28 mouse cellular contexts compared by ENCODE assay signal in genomic region chr5:127700156-127700555, GRCm38 (mm10).
A peak's percentile ranks its signal among the peaks of the same experiment; 100 is the strongest.
DNase-seq lines count a peak whose midpoint lies in the region; ATAC-seq and TF ChIP-seq lines count a peak whose summit lies in the region.
"Had no signal": no experiment of that assay in that cellular context is flagged by ENCODE, and none has a peak within 500 bp of the region (broad histone marks: within the 10 kb centered on the region; RNA-seq: fewer than 3 reads in every experiment).

No protein-coding gene starts in this region.

- peak; percentile 22 for TF ChIP-seq CTCF in layer of hippocampus, adult 2 months (conservative IDR thresholded peaks at IDR 0.05)
- TF ChIP-seq CTCF in midbrain, postnatal 0 days (IDR thresholded peaks at IDR 0.05): peak; percentile 12; the same call in 1 of the 2 replicates
- TF ChIP-seq CTCF in cortical plate, adult 2 months (IDR thresholded peaks at IDR 0.05; ENCODE audit: extremely low read depth, insufficient read depth, low read length): 0 out of 2 replicates have a peak, but pooled peaks have one; percentile 1
- TF ChIP-seq CTCF in lung, adult 2 months (IDR thresholded peaks at IDR 0.05; ENCODE audit: insufficient read depth, low read length): no peak

- H3K9me3 ChIP-seq in midbrain, postnatal 0 days (ENCODE audit: low read length): no peaks in the 10 kb centered on the region
- no peaks in the 10 kb centered on the region for H3K9me3 ChIP-seq in midbrain, embryonic 11.5 days (ENCODE audit: control insufficient read depth, low read length)
- H3K9me3 ChIP-seq in ES-E14 (ENCODE audit: control insufficient read depth, insufficient read depth, low read depth, low read length): no peaks in the 10 kb centered on the region
- H3K9me3 ChIP-seq: embryonic facial prominence, embryonic 13.5 days; forebrain, embryonic 10.5 days; heart, embryonic 10.5 days; heart, embryonic 15.5 days; limb, embryonic 10.5 days; limb, embryonic 15.5 days; midbrain, embryonic 13.5 days had no signal

- no peaks in the 10 kb centered on the region for H3K36me3 ChIP-seq in midbrain, postnatal 0 days (ENCODE audit: insufficient read depth, low read length)
- no peaks in the 10 kb centered on the region for H3K36me3 ChIP-seq in midbrain, embryonic 11.5 days (ENCODE audit: control insufficient read depth, insufficient read depth, low read length)
- peaks cover 7% of the 10 kb centered on the region; the same call in 1 of the 2 replicates for H3K36me3 ChIP-seq in ES-E14 (ENCODE audit: control insufficient read depth, insufficient read depth, low read length, poor library complexity, severe bottlenecking)
- H3K36me3 ChIP-seq: embryonic facial prominence, embryonic 13.5 days; forebrain, embryonic 10.5 days; heart, embryonic 10.5 days; heart, embryonic 15.5 days; limb, embryonic 10.5 days; limb, embryonic 15.5 days; midbrain, embryonic 13.5 days had no signal

- no peak for ATAC-seq in midbrain, postnatal 0 days (ENCODE audit: low FRiP score)
- no peak for ATAC-seq in midbrain, embryonic 11.5 days (ENCODE audit: low FRiP score)
- ATAC-seq: activated CD4-positive, CD25-positive, alpha-beta regulatory T cell, adult 4 months; CD4-positive, CD25-positive, alpha-beta regulatory T cell, adult 4 months; forebrain, embryonic 16.5 days; intestine, embryonic 16.5 days; lung, postnatal 0 days; midbrain, embryonic 13.5 days; Patski had no signal

- H3K4me3 ChIP-seq in layer of hippocampus, adult 2 months: no peak overlapping the region
- H3K4me3 ChIP-seq in midbrain, postnatal 0 days (ENCODE audit: low read depth, low read length): no peak overlapping the region
- no peak overlapping the region for H3K4me3 ChIP-seq in midbrain, embryonic 11.5 days (ENCODE audit: low read depth, low read length)
- no peak overlapping the region for H3K4me3 ChIP-seq in ES-E14 (ENCODE audit: insufficient read depth in 1 of 2, low read depth in 1 of 2, low read length in 2 of 2, poor library complexity in 1 of 2, severe bottlenecking in 1 of 2)
- no peak overlapping the region for H3K4me3 ChIP-seq in cortical plate, adult 2 months (ENCODE audit: insufficient read depth, low read length)
- no peak overlapping the region for H3K4me3 ChIP-seq in lung, adult 2 months (replicated peaks; ENCODE audit: extremely low read depth, low read depth, low read length)
- H3K4me3 ChIP-seq: embryonic facial prominence, embryonic 13.5 days; forebrain, embryonic 10.5 days; gastrocnemius, adult 2 months; heart, embryonic 10.5 days; heart, embryonic 15.5 days; limb, embryonic 10.5 days; limb, embryonic 15.5 days; megakaryocyte, embryonic 14.5 days; midbrain, embryonic 13.5 days had no signal

- 80% methylated on average over 6 of the region's 6 CpGs for WGBS in midbrain, postnatal 0 days
- 76% methylated on average over 6 of the region's 6 CpGs for WGBS in midbrain, embryonic 11.5 days
- WGBS in lung, adult 2 months: 68% methylated on average over 6 of the region's 6 CpGs

- TF ChIP-seq POLR2A in cortical plate, adult 2 months (IDR thresholded peaks at IDR 0.05; ENCODE audit: extremely low read depth, insufficient read depth, low read length): no peak
- TF ChIP-seq POLR2A in lung, adult 2 months (IDR thresholded peaks at IDR 0.05; ENCODE audit: borderline replicate concordance, extremely low read depth, low read depth, low read length): no peak

- H3K4me1 ChIP-seq in midbrain, postnatal 0 days (ENCODE audit: insufficient read depth, low read length): no peaks in the 10 kb centered on the region
- no peaks in the 10 kb centered on the region for H3K4me1 ChIP-seq in midbrain, embryonic 11.5 days (ENCODE audit: control insufficient read depth, insufficient read depth, low read length)
- peaks cover 4 to 13% of the 10 kb centered on the region in 2 experiments for H3K4me1 ChIP-seq in ES-E14 (ENCODE audit: control insufficient read depth in 2 of 2, insufficient read depth in 2 of 2, low read length in 2 of 2, poor library complexity in 1 of 2)
- H3K4me1 ChIP-seq in cortical plate, adult 2 months (ENCODE audit: control insufficient read depth, insufficient read depth, low read length): no peaks in the 10 kb centered on the region
- no peaks in the 10 kb centered on the region for H3K4me1 ChIP-seq in lung, adult 2 months (ENCODE audit: control insufficient read depth, insufficient read depth, low read length)
- H3K4me1 ChIP-seq: embryonic facial prominence, embryonic 13.5 days; heart, embryonic 10.5 days; heart, embryonic 15.5 days; limb, embryonic 15.5 days; megakaryocyte, embryonic 14.5 days had no signal

- in situ Hi-C loops in ES-E14 (cut with MboI; ENCODE audit: low sequenced_read_pairs in 2 of 2, unreplicated experiment in 2 of 2): no loop called here

- no peaks in the 10 kb centered on the region for H3K27me3 ChIP-seq in midbrain, postnatal 0 days (ENCODE audit: insufficient read depth, low read length)
- no peaks in the 10 kb centered on the region for H3K27me3 ChIP-seq in midbrain, embryonic 11.5 days (ENCODE audit: control insufficient read depth, insufficient read depth, low read length)
- H3K27me3 ChIP-seq: embryonic facial prominence, embryonic 13.5 days; heart, embryonic 15.5 days; limb, embryonic 15.5 days; megakaryocyte, embryonic 14.5 days; midbrain, embryonic 13.5 days; Patski had no signal

- H3K9ac ChIP-seq in midbrain, postnatal 0 days (replicated peaks; ENCODE audit: low read length, poor library complexity, severe bottlenecking): no peak overlapping the region
- H3K9ac ChIP-seq in midbrain, embryonic 11.5 days (ENCODE audit: low read length): no peak overlapping the region
- no peak overlapping the region for H3K9ac ChIP-seq in ES-E14 (ENCODE audit: insufficient read depth, low read depth, low read length, poor library complexity, severe bottlenecking)
- H3K9ac ChIP-seq: embryonic facial prominence, embryonic 13.5 days; heart, embryonic 15.5 days; limb, embryonic 15.5 days; midbrain, embryonic 13.5 days had no signal

- no peak overlapping the region for H3K4me2 ChIP-seq in midbrain, postnatal 0 days (ENCODE audit: low read depth, low read length, poor library complexity, severe bottlenecking)
- no peak overlapping the region for H3K4me2 ChIP-seq in midbrain, embryonic 11.5 days
- H3K4me2 ChIP-seq: embryonic facial prominence, embryonic 13.5 days; heart, embryonic 15.5 days; limb, embryonic 15.5 days; midbrain, embryonic 13.5 days had no signal

- DNase-seq in layer of hippocampus, adult 2 months (ENCODE audit: low spot score in 2 of 2): no peak
- DNase-seq in layer of hippocampus, postnatal 25 days (ENCODE audit: extremely low spot score in 1 of 2, low spot score in 1 of 2): no peak
- no peak for DNase-seq in midbrain, postnatal 0 days (ENCODE audit: low spot score)
- DNase-seq in midbrain, embryonic 11.5 days (ENCODE audit: low spot score, missing footprints): no peak
- DNase-seq in ES-E14 (ENCODE audit: low read depth, low spot score): no peak
- no peak for DNase-seq in lung, adult 2 months
- DNase-seq: adrenal gland, adult 8-10 months; cerebellum, adult 9-10 months; gastrocnemius, adult 2 months; kidney, adult 8-10 months; layer of hippocampus, adult 9-11 months; lung, postnatal 4 days had no signal

- H3K27ac ChIP-seq in layer of hippocampus, adult 2 months: no peak overlapping the region
- no peak overlapping the region for H3K27ac ChIP-seq in midbrain, postnatal 0 days (ENCODE audit: low read depth, low read length)
- H3K27ac ChIP-seq in midbrain, embryonic 11.5 days (ENCODE audit: low read depth, low read length): no peak overlapping the region
- no peak overlapping the region; the same call in 1 of the 2 replicates for H3K27ac ChIP-seq in ES-E14 (ENCODE audit: insufficient read depth, low read depth, low read length, poor library complexity, severe bottlenecking)
- no peak overlapping the region for H3K27ac ChIP-seq in cortical plate, adult 2 months (ENCODE audit: insufficient read depth, low read length)
- H3K27ac ChIP-seq: embryonic facial prominence, embryonic 13.5 days; forebrain, embryonic 10.5 days; gastrocnemius, adult 2 months; heart, embryonic 10.5 days; heart, embryonic 15.5 days; kidney, postnatal 0 days; limb, embryonic 10.5 days; limb, embryonic 15.5 days; midbrain, embryonic 13.5 days had no signal

TF ChIP-seq in ES-E14, 5 proteins besides CTCF, POLR2A, EP300 and RAD21:
- TF ChIP-seq ZNF384 (IDR thresholded peaks at IDR 0.05; ENCODE audit: low read depth, low read length) (peak; percentile 77; the same call in 1 of the 2 replicates), CHD2 (IDR thresholded peaks at IDR 0.05; ENCODE audit: low read depth, low read length) (no peak)
